26 mouse cellular contexts compared by ENCODE assay signal in genomic region chr4:87920664-87921063, GRCm38 (mm10).
A peak's percentile ranks its signal among the peaks of the same experiment; 100 is the strongest.
DNase-seq lines count a peak whose midpoint lies in the region; ATAC-seq lines count a peak whose summit lies in the region.
"Had no signal": no experiment of that assay in that cellular context is flagged by ENCODE, and none has a peak within 500 bp of the region (broad histone marks: within the 10 kb centered on the region; RNA-seq: fewer than 3 reads in every experiment).

No protein-coding gene starts in this region.

- no peak overlapping the region for H3K4me3 ChIP-seq in embryonic facial prominence, embryonic 14.5 days (ENCODE audit: low read depth, low read length)
- H3K4me3 ChIP-seq in limb, embryonic 12.5 days (replicated peaks): no peak overlapping the region
- no peak overlapping the region for H3K4me3 ChIP-seq in neural tube, embryonic 15.5 days (replicated peaks)
- H3K4me3 ChIP-seq: embryonic facial prominence, embryonic 15.5 days; gastrocnemius, adult 2 months; heart, embryonic 12.5 days; heart, embryonic 15.5 days had no signal

- no peak overlapping the region for H3K4me2 ChIP-seq in embryonic facial prominence, embryonic 14.5 days (ENCODE audit: low read depth, low read length)
- H3K4me2 ChIP-seq in limb, embryonic 12.5 days: no peak overlapping the region
- no peak overlapping the region for H3K4me2 ChIP-seq in neural tube, embryonic 15.5 days
- H3K4me2 ChIP-seq: embryonic facial prominence, embryonic 15.5 days; heart, embryonic 12.5 days; heart, embryonic 15.5 days; hindbrain, embryonic 14.5 days had no signal

- no peaks in the 10 kb centered on the region for H3K36me3 ChIP-seq in embryonic facial prominence, embryonic 14.5 days (ENCODE audit: control insufficient read depth, insufficient read depth, low read length)
- no peaks in the 10 kb centered on the region for H3K36me3 ChIP-seq in limb, embryonic 12.5 days
- H3K36me3 ChIP-seq in neural tube, embryonic 15.5 days: no peaks in the 10 kb centered on the region
- H3K36me3 ChIP-seq: embryonic facial prominence, embryonic 15.5 days; heart, embryonic 12.5 days; heart, embryonic 15.5 days had no signal

- intact Hi-C loops in heart, postnatal 10 days (cut with DNase I): no loop called here

- ATAC-seq in embryonic facial prominence, embryonic 14.5 days (ENCODE audit: low read depth): peak; percentile 51; the same call in 1 of the 2 replicates
- ATAC-seq in limb, embryonic 12.5 days (ENCODE audit: insufficient number of reproducible peaks, insufficient read depth, low FRiP score, low TSS enrichment, low read depth): 0 out of 2 replicates have a peak, but pooled peaks have one; percentile 66
- no peak for ATAC-seq in neural tube, embryonic 15.5 days (ENCODE audit: low FRiP score)
- ATAC-seq: CD4-positive, CD25-positive, alpha-beta regulatory T cell, adult 4 months; forebrain, embryonic 16.5 days; hindbrain, postnatal 0 days; inflammation-experienced regulatory T-cells, adult 6 months; intestine, embryonic 16.5 days had no signal

- H3K27me3 ChIP-seq in embryonic facial prominence, embryonic 14.5 days (replicated peaks; ENCODE audit: control insufficient read depth, insufficient read depth, low read length): no peaks in the 10 kb centered on the region
- peaks cover 5% of the 10 kb centered on the region; the same call in 1 of the 2 replicates for H3K27me3 ChIP-seq in limb, embryonic 12.5 days
- no peaks in the 10 kb centered on the region for H3K27me3 ChIP-seq in neural tube, embryonic 15.5 days (replicated peaks)
- H3K27me3 ChIP-seq: embryonic facial prominence, embryonic 15.5 days; heart, embryonic 12.5 days; heart, embryonic 15.5 days had no signal

- peaks cover 18% of the 10 kb centered on the region for H3K4me1 ChIP-seq in embryonic facial prominence, embryonic 14.5 days (ENCODE audit: control insufficient read depth, insufficient read depth, low read length)
- peaks cover 19% of the 10 kb centered on the region for H3K4me1 ChIP-seq in limb, embryonic 12.5 days (replicated peaks)
- peaks cover 13% of the 10 kb centered on the region for H3K4me1 ChIP-seq in neural tube, embryonic 15.5 days
- H3K4me1 ChIP-seq: embryonic facial prominence, embryonic 15.5 days had no signal

- no peaks in the 10 kb centered on the region for H3K9me3 ChIP-seq in embryonic facial prominence, embryonic 14.5 days (ENCODE audit: control insufficient read depth, low read length)
- no peaks in the 10 kb centered on the region for H3K9me3 ChIP-seq in limb, embryonic 12.5 days
- H3K9me3 ChIP-seq in neural tube, embryonic 15.5 days (replicated peaks): no peaks in the 10 kb centered on the region
- H3K9me3 ChIP-seq: embryonic facial prominence, embryonic 15.5 days; heart, embryonic 12.5 days; heart, embryonic 15.5 days had no signal

- 54% methylated on average over 8 of the region's 8 CpGs for WGBS in embryonic facial prominence, embryonic 14.5 days
- 37% methylated on average over 8 of the region's 8 CpGs for WGBS in limb, embryonic 12.5 days
- 84% methylated on average over 8 of the region's 8 CpGs for WGBS in neural tube, embryonic 15.5 days

- H3K9ac ChIP-seq in embryonic facial prominence, embryonic 14.5 days (ENCODE audit: low read depth, low read length): no peak overlapping the region
- H3K9ac ChIP-seq in limb, embryonic 12.5 days (replicated peaks): no peak overlapping the region
- H3K9ac ChIP-seq in neural tube, embryonic 15.5 days (replicated peaks): no peak overlapping the region
- H3K9ac ChIP-seq: embryonic facial prominence, embryonic 15.5 days; heart, embryonic 12.5 days; heart, embryonic 15.5 days; hindbrain, embryonic 14.5 days had no signal

- peak; percentile 61 for DNase-seq in heart, adult 11 months
- DNase-seq in heart, postnatal 10 days: no peak
- DNase-seq in embryonic facial prominence, embryonic 14.5 days (ENCODE audit: low spot score): no peak
- DNase-seq in forelimb bud, embryonic 11.5 days (ENCODE audit: low read depth, low spot score): peak; percentile 63
- no peak for DNase-seq in thymus, postnatal 36 days
- DNase-seq: adrenal gland, postnatal 10 days; adrenal gland, postnatal 36 days; cerebellum, adult 18-20 months; cerebellum, adult 9-10 months; cerebellum, postnatal 14 days; gastrocnemius, adult 2 months; gastrocnemius, postnatal 14 days; heart, adult 18-20 months; heart, postnatal 14 days; heart, postnatal 4 days had no signal

- H3K27ac ChIP-seq in embryonic facial prominence, embryonic 14.5 days (replicated peaks; ENCODE audit: low read depth, low read length): no peak overlapping the region
- 0 out of 2 replicates have a peak overlapping the region, but pooled peaks have one; percentile 45 for H3K27ac ChIP-seq in limb, embryonic 12.5 days
- H3K27ac ChIP-seq in neural tube, embryonic 15.5 days (replicated peaks): no peak overlapping the region
- H3K27ac ChIP-seq: embryonic facial prominence, embryonic 15.5 days; gastrocnemius, adult 2 months; heart, embryonic 15.5 days; hindbrain, embryonic 14.5 days; hindbrain, postnatal 0 days had no signal

Comparison
In these comparisons a context has a peak if more than half of its experiments do, and no peak if none do; other contexts are left out.
1. DNase-seq: peak in heart, adult 11 months (single experiment) and forelimb bud, embryonic 11.5 days (single experiment); none in heart, postnatal 10 days (0 of 2), embryonic facial prominence, embryonic 14.5 days (single experiment) and thymus, postnatal 36 days (0 of 2).